Mouse (Mus musculus): ENCODE measurements around the gene Fam57a. TPM values are rescaled to one million over a fixed set of nuclear protein-coding genes. Genes with fewer than 3 reads are reported as not detected.

The Fam57a gene
- total RNA-seq (2014; fragmentation: Nextera tagmentation) (23.5 and 39.0 TPM in 2 replicates), total RNA-seq (2017) (11.8 and 12.0 TPM in 2 replicates), polyA plus RNA-seq (2012) (3.2 and 3.3 TPM in 2 replicates)

GRCm38 (mm10) chr11:76179495-76180145, at the start of gene Fam57a, which contains the start of gene Vps53:
Gene Fam57a (plus strand): TSS chr11:76179671.
Gene Vps53 (minus strand): TSS chr11:76179647.
- Histone ChIP-seq H3K4me3 (ENCODE audit: low read depth, low read length) (peak within 1 kb of the TSS; percentile 99), H3K9me3 (replicated peaks) (no peaks in the 10 kb centered on the region), H3K36me3 (replicated peaks) (peaks cover 50% of the 10 kb centered on the region), H3K27me3 (ENCODE audit: insufficient read depth, low read length) (no peaks in the 10 kb centered on the region), H3K4me1 (ENCODE audit: insufficient read depth, low read depth, low read length) (peaks cover 20% of the 10 kb centered on the region)
- ATAC-seq (ENCODE audit: extremely low read depth, insufficient number of reproducible peaks, low FRiP score, poor library complexity, severe bottlenecking) (peak; percentile 57), DNase-seq (ENCODE audit: low spot score) (peak; percentile 86)
- TF ChIP-seq GATA1 (IDR thresholded peaks at IDR 0.05; ENCODE audit: borderline replicate concordance, low read length): no peak
- no peak for TF ChIP-seq POLR2AphosphoS5 (IDR thresholded peaks at IDR 0.05; ENCODE audit: insufficient replicate concordance, low read depth, low read length)
- TF ChIP-seq CTCF (IDR thresholded peaks at IDR 0.05; ENCODE audit: low read depth, low read length): no peak
- no peak for TF ChIP-seq GATA2 (IDR thresholded peaks at IDR 0.05; ENCODE audit: borderline replicate concordance, low read depth, low read length)
- no peak for TF ChIP-seq TAL1 (conservative IDR thresholded peaks at IDR 0.05; ENCODE audit: low read depth, low read length)

GRCm38 (mm10) chr11:76130859-76131258, 48.6 kb upstream of the Fam57a start:
- H3K4me1 ChIP-seq (ENCODE audit: insufficient read depth, low read depth, low read length): no peaks in the 10 kb centered on the region
- ATAC-seq (ENCODE audit: extremely low read depth, insufficient number of reproducible peaks, low FRiP score, poor library complexity, severe bottlenecking) (no peak), DNase-seq (ENCODE audit: low spot score) (no peak)
- no peaks in the 10 kb centered on the region for H3K9me3 ChIP-seq (replicated peaks)
- TF ChIP-seq TAL1 (conservative IDR thresholded peaks at IDR 0.05; ENCODE audit: low read depth, low read length): no peak
- TF ChIP-seq POLR2AphosphoS5 (IDR thresholded peaks at IDR 0.05; ENCODE audit: insufficient replicate concordance, low read depth, low read length): no peak
- no peak for TF ChIP-seq GATA1 (IDR thresholded peaks at IDR 0.05; ENCODE audit: borderline replicate concordance, low read length)
- TF ChIP-seq CTCF (IDR thresholded peaks at IDR 0.05; ENCODE audit: low read depth, low read length): no peak
- no peak for TF ChIP-seq GATA2 (IDR thresholded peaks at IDR 0.05; ENCODE audit: borderline replicate concordance, low read depth, low read length)
- peaks cover 36% of the 10 kb centered on the region for H3K36me3 ChIP-seq (replicated peaks)
- H3K4me3 ChIP-seq (ENCODE audit: low read depth, low read length): no peak overlapping the region
- no peaks in the 10 kb centered on the region for H3K27me3 ChIP-seq (ENCODE audit: insufficient read depth, low read length)

GRCm38 (mm10) chr11:76135641-76136437, 43.6 kb upstream of the Fam57a start:
- H3K36me3 ChIP-seq (replicated peaks): peaks cover 44% of the 10 kb centered on the region
- no peak for DNase-seq (ENCODE audit: low spot score)
- TF ChIP-seq CTCF (IDR thresholded peaks at IDR 0.05; ENCODE audit: low read depth, low read length) (no peak), GATA2 (IDR thresholded peaks at IDR 0.05; ENCODE audit: borderline replicate concordance, low read depth, low read length) (no peak), TAL1 (conservative IDR thresholded peaks at IDR 0.05; ENCODE audit: low read depth, low read length) (no peak), GATA1 (IDR thresholded peaks at IDR 0.05; ENCODE audit: borderline replicate concordance, low read length) (no peak), POLR2AphosphoS5 (IDR thresholded peaks at IDR 0.05; ENCODE audit: insufficient replicate concordance, low read depth, low read length) (no peak)
- ATAC-seq (ENCODE audit: extremely low read depth, insufficient number of reproducible peaks, low FRiP score, poor library complexity, severe bottlenecking): no peak
- no peaks in the 10 kb centered on the region for H3K4me1 ChIP-seq (ENCODE audit: insufficient read depth, low read depth, low read length)
- no peaks in the 10 kb centered on the region for H3K9me3 ChIP-seq (replicated peaks)
- H3K27me3 ChIP-seq (ENCODE audit: insufficient read depth, low read length): no peaks in the 10 kb centered on the region
- no peak overlapping the region for H3K4me3 ChIP-seq (ENCODE audit: low read depth, low read length)

- TF ChIP-seq GATA1 (IDR thresholded peaks at IDR 0.05; ENCODE audit: borderline replicate concordance, low read length): no peak
- TF ChIP-seq POLR2AphosphoS5 (IDR thresholded peaks at IDR 0.05; ENCODE audit: insufficient replicate concordance, low read depth, low read length): no peak
- no peak for TF ChIP-seq GATA2 (IDR thresholded peaks at IDR 0.05; ENCODE audit: borderline replicate concordance, low read depth, low read length)
- TF ChIP-seq TAL1 (conservative IDR thresholded peaks at IDR 0.05; ENCODE audit: low read depth, low read length): no peak
- TF ChIP-seq CTCF (IDR thresholded peaks at IDR 0.05; ENCODE audit: low read depth, low read length): no peak
- Histone ChIP-seq H3K36me3 (replicated peaks) (peaks cover 41% of the 10 kb centered on the region), H3K9me3 (replicated peaks) (no peaks in the 10 kb centered on the region), H3K4me3 (ENCODE audit: low read depth, low read length) (no peak overlapping the region), H3K4me1 (ENCODE audit: insufficient read depth, low read depth, low read length) (no peaks in the 10 kb centered on the region), H3K27me3 (ENCODE audit: insufficient read depth, low read length) (no peaks in the 10 kb centered on the region)
- DNase-seq (ENCODE audit: low spot score) (no peak), ATAC-seq (ENCODE audit: extremely low read depth, insufficient number of reproducible peaks, low FRiP score, poor library complexity, severe bottlenecking) (no peak)
Observed at GRCm38 (mm10) chr11:76137996-76138395, 41.5 kb upstream of the Fam57a start.

GRCm38 (mm10) chr11:76144386-76144785, 35.1 kb upstream of the Fam57a start:
- no peaks in the 10 kb centered on the region for H3K9me3 ChIP-seq (replicated peaks)
- DNase-seq (ENCODE audit: low spot score) (no peak), ATAC-seq (ENCODE audit: extremely low read depth, insufficient number of reproducible peaks, low FRiP score, poor library complexity, severe bottlenecking) (no peak)
- no peak overlapping the region for H3K4me3 ChIP-seq (ENCODE audit: low read depth, low read length)
- H3K36me3 ChIP-seq (replicated peaks): peaks cover 20% of the 10 kb centered on the region
- H3K4me1 ChIP-seq (ENCODE audit: insufficient read depth, low read depth, low read length): no peaks in the 10 kb centered on the region
- TF ChIP-seq GATA1 (IDR thresholded peaks at IDR 0.05; ENCODE audit: borderline replicate concordance, low read length): no peak
- no peak for TF ChIP-seq TAL1 (conservative IDR thresholded peaks at IDR 0.05; ENCODE audit: low read depth, low read length)
- TF ChIP-seq POLR2AphosphoS5 (IDR thresholded peaks at IDR 0.05; ENCODE audit: insufficient replicate concordance, low read depth, low read length): no peak
- no peak for TF ChIP-seq CTCF (IDR thresholded peaks at IDR 0.05; ENCODE audit: low read depth, low read length)
- no peak for TF ChIP-seq GATA2 (IDR thresholded peaks at IDR 0.05; ENCODE audit: borderline replicate concordance, low read depth, low read length)
- no peaks in the 10 kb centered on the region for H3K27me3 ChIP-seq (ENCODE audit: insufficient read depth, low read length)

GRCm38 (mm10) chr11:76145169-76145568, 34.3 kb upstream of the Fam57a start:
- peaks cover 23% of the 10 kb centered on the region for H3K36me3 ChIP-seq (replicated peaks)
- TF ChIP-seq GATA1 (IDR thresholded peaks at IDR 0.05; ENCODE audit: borderline replicate concordance, low read length) (no peak), TAL1 (conservative IDR thresholded peaks at IDR 0.05; ENCODE audit: low read depth, low read length) (no peak), POLR2AphosphoS5 (IDR thresholded peaks at IDR 0.05; ENCODE audit: insufficient replicate concordance, low read depth, low read length) (no peak), CTCF (IDR thresholded peaks at IDR 0.05; ENCODE audit: low read depth, low read length) (no peak), GATA2 (IDR thresholded peaks at IDR 0.05; ENCODE audit: borderline replicate concordance, low read depth, low read length) (no peak)
- ATAC-seq (ENCODE audit: extremely low read depth, insufficient number of reproducible peaks, low FRiP score, poor library complexity, severe bottlenecking) (no peak), DNase-seq (ENCODE audit: low spot score) (no peak)
- no peaks in the 10 kb centered on the region for H3K27me3 ChIP-seq (ENCODE audit: insufficient read depth, low read length)
- H3K4me3 ChIP-seq (ENCODE audit: low read depth, low read length): no peak overlapping the region
- H3K9me3 ChIP-seq (replicated peaks): no peaks in the 10 kb centered on the region
- no peaks in the 10 kb centered on the region for H3K4me1 ChIP-seq (ENCODE audit: insufficient read depth, low read depth, low read length)

Measured in G1E (cell line).